Mouse (Mus musculus) liver, postnatal 0 days (tissue): ENCODE measurements around the gene C4b.
"Not testable (repeated sequence)": the region's sequence is repeated elsewhere in the genome, so short reads cannot be mapped to it uniquely, and the experiment has no call there.

Source experiments
- CTCF ChIP-seq: sonication (generic); IDR thresholded peaks from 2 replicates; pipeline ENCODE4 v1.5.1; 2016; ENCODE audit warnings: antibody characterized with exemption, low read depth
- EP300 ChIP-seq: IDR thresholded peaks from 2 replicates; pipeline ENCODE4 v1.6.1; 2016; ENCODE audit warnings: antibody characterized with exemption, low read depth, mild to moderate bottlenecking

DNA sequence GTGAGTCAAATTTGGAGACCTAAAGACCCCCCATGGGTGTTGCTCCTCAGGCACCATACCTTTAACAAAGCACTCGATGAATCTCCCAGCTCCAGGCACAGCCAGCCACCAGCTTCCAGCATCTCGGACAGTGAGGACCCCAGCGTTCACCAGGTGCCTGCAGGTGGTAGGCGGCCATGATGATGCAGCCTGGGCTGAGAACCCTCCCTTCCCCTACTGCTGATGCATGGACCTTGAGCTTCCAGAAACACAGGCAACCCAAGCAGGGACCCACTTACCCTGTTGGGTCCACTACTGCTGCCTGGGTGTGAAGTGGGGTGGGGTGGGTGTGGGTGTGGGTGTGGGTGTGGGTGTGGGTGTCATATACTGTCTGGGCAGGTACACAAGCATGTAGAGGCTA is 1.5 kb upstream of the C4b start:
- TF ChIP-seq CTCF, EP300: not testable (repeated sequence)
